Mouse (Mus musculus) lung, embryonic 16.5 days (tissue): ENCODE measurements at regions not wholly inside any gene's neighbourhood (a gene's known extent, or its start where the extent isn't known, plus 50 kb on each side); places are given as distances from the start of the nearest gene placed in this dataset.
A peak's percentile ranks its signal among the peaks of the same experiment; 100 is the strongest.

ENCODE experiments used
- ATAC-seq: fragments of 200-750 bp; cut with Nextera tagmentation; 2 replicates; pipeline ENCODE4 v1.8.0; 2017; ENCODE audit warnings: low read depth, mild to moderate bottlenecking, moderate library complexity
- H3K27ac ChIP-seq: fragments of 300-500 bp; sonication (generic); 2 replicates; pipeline ENCODE4 v1.5.1; 2014; ENCODE audit warnings: mild to moderate bottlenecking, control low read depth, low read length
- H3K27me3 ChIP-seq: fragments of 300-500 bp; sonication (generic); 2 replicates; pipeline ENCODE4 v1.6.1; 2014; ENCODE audit warnings: low read depth, low read length, mixed read lengths; ENCODE audit not compliant: control insufficient read depth, insufficient read depth
- H3K36me3 ChIP-seq: fragments of 300-500 bp; sonication (generic); 2 replicates; pipeline ENCODE4 v1.6.1; 2014; ENCODE audit warnings: low read length; ENCODE audit not compliant: control insufficient read depth, insufficient read depth
- H3K4me1 ChIP-seq: fragments of 300-500 bp; sonication (generic); replicated peaks from 2 replicates; pipeline ENCODE4 v1.6.1; 2014; ENCODE audit warnings: low read length, mixed read lengths; ENCODE audit not compliant: control insufficient read depth, insufficient read depth
- H3K4me2 ChIP-seq: fragments of 300-500 bp; sonication (generic); 2 replicates; pipeline ENCODE4 v1.6.1; 2014; ENCODE audit warnings: low read depth, low read length, control low read depth
- H3K4me3 ChIP-seq: fragments of 300-500 bp; sonication (generic); 2 replicates; pipeline ENCODE4 v1.5.1; 2014; ENCODE audit warnings: mild to moderate bottlenecking, low read length, control low read depth
- H3K9ac ChIP-seq: fragments of 300-500 bp; sonication (generic); 2 replicates; pipeline ENCODE4 v1.6.1; 2014; ENCODE audit warnings: low read length, control low read depth
- H3K9me3 ChIP-seq: fragments of 300-500 bp; sonication (generic); 2 replicates; pipeline ENCODE4 v1.6.1; 2016; ENCODE audit warnings: low read length; ENCODE audit not compliant: control insufficient read depth
- WGBS: fragments of 180-500 bp; shearing (Covaris S2); extraction: QIAGEN DNeasy Blood & Tissue Kit; methylation state at CpG from one replicate; pipeline ENCODE4 v1.1.7; 2014; 5-methylcytosine and 5-hydroxymethylcytosine counted together

DNA sequence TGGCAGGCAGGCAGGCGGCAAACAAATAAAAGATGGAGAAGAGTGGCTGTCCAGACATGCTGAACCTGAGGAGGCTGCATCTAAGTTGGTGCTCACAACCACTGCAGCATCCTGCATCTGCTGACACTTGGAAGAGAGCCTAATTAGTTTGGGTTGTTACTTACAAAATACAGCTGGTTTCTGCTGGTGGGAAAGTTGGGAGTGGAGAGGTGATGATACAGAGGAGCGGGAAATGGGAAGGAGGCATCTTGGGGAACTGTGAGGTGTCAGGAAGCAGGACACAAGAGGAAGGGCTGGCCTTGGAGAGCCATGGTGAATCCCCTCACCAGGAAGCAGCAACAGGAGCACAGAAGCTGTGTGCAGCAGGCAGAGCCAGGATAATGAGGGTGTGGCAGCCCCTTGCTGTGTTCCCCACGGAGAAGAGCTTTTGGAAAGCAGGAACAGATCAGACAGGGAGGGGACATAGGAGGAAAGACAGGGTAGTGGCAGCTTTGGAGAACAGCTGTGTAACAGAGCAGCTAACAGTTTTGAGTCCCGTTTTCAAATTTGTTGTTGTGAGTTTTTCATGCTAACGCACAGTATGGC, 58.0 kb upstream of the Coch start:
- Histone ChIP-seq H3K27me3 (no peaks in the 10 kb centered on the region), H3K9me3 (no peaks in the 10 kb centered on the region), H3K27ac (no peak overlapping the region), H3K9ac (no peak overlapping the region), H3K4me1 (no peaks in the 10 kb centered on the region), H3K4me3 (no peak overlapping the region), H3K36me3 (no peaks in the 10 kb centered on the region), H3K4me2 (no peak overlapping the region)
- ATAC-seq: peak; percentile 34; the same call in 1 of the 2 replicates
- 35% methylated on average over 5 of the region's 5 CpGs for WGBS
